Mouse (Mus musculus): ENCODE results near the gene Gm11168. TPM values are rescaled to one million over a fixed set of nuclear protein-coding genes. Genes with fewer than 3 reads are reported as not detected.
"Not testable (repeated sequence)": the region's sequence is repeated elsewhere in the genome, so short reads cannot be mapped to it uniquely, and the experiment has no call there.

Gm11168 gene
- total RNA-seq, 2 experiments from 2014 or later: not detected

- peak; percentile 80 to 85 for DNase-seq (ENCODE audit: low spot score in 2 of 2)
Observed at GRCm38 (mm10) chr9:3023985-3024648, 21.0 kb downstream of the Gm11168 start.

DNA sequence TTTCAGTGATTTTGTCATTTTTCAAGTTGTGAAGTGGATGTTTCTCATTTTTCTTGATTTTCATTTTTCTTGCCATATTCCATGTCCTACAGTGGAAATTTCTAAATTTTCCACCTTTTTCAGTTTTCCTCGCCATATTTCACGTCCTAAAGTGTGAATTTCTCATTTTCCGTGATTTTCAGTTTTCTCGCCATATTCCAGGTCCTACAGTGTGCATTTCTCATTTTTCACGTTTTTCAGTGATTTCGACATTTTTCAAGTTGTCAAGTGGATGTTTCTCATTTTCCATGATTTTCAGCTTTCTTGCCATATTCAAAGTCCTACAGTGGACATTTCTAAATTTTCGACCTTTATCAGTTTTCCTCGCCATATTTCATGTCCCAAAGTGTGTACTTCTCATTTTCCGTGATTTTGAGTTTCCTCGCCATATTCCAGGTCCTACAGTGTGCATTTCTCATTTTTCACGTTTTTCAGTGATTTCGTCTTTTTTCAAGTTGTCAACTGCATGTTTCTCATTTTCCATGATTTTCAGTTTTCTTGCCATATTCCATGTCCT, 21.8 kb downstream of the Gm11168 start, which contains the start of gene Gm10717:
Gene Gm10717 (plus strand): TSS at position 506 of the 556 bp plus-strand sequence.
- peak; percentile 35 to 55 for DNase-seq (ENCODE audit: low spot score in 2 of 2)
- intact Hi-C loops (cut with DNase I): not testable (repeated sequence)

More at GRCm38 (mm10) chr9:3023985-3024648, 21.0 kb downstream of the Gm11168 start:
- intact Hi-C loops (cut with DNase I): not testable (repeated sequence)

- peak; percentile 78 to 84 for DNase-seq (ENCODE audit: low spot score in 2 of 2)
- intact Hi-C loops (cut with DNase I): not testable (repeated sequence)
Observed at GRCm38 (mm10) chr9:3025653-3026052, 22.5 kb downstream of the Gm11168 start.

GRCm38 (mm10) chr9:3026136-3026535, 23.0 kb downstream of the Gm11168 start:
- intact Hi-C loops (cut with DNase I); DNase-seq (ENCODE audit: low spot score in 2 of 2): not testable (repeated sequence)

DNA sequence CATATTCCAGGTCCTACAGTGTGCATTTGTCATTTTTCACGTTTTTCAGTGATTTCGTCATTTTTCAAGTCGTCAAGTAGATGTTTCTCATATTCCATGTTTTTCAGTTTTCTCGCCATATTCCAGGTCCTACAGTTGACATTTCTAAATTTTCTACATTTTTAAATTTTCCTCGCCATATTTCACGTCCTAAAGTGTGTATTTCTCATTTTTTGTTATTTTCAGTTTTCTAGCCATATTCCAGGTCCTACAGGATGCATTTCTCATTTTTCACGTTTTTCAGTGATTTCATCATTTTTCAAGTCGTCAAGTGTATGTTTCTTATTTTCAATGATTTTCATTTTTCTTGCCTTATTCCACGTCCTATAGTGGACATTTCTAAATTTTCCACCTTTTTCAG, 23.6 kb downstream of the Gm11168 start:
- DNase-seq (ENCODE audit: low spot score in 2 of 2); intact Hi-C loops (cut with DNase I): not testable (repeated sequence)

DNA sequence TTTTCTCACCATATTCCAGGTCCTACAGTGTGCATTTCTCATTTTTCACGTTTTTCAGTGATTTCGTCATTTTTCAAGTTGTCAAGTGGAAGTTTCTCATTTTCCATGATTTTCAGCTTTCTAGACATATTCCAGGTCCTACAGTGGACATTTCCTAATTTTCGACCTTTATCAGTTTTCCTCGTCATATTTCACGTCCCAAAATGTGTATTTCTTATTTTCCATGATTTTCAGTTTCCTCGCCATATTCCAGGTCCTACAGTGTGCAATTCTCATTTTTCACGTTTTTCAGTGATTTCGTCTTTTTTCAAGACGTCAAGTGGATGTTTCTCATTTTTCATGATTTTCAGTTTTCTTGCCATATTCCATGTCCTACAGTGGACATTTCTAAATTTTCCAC, 24.1 kb downstream of the Gm11168 start:
- intact Hi-C loops (cut with DNase I); DNase-seq (ENCODE audit: low spot score in 2 of 2): not testable (repeated sequence)

DNA sequence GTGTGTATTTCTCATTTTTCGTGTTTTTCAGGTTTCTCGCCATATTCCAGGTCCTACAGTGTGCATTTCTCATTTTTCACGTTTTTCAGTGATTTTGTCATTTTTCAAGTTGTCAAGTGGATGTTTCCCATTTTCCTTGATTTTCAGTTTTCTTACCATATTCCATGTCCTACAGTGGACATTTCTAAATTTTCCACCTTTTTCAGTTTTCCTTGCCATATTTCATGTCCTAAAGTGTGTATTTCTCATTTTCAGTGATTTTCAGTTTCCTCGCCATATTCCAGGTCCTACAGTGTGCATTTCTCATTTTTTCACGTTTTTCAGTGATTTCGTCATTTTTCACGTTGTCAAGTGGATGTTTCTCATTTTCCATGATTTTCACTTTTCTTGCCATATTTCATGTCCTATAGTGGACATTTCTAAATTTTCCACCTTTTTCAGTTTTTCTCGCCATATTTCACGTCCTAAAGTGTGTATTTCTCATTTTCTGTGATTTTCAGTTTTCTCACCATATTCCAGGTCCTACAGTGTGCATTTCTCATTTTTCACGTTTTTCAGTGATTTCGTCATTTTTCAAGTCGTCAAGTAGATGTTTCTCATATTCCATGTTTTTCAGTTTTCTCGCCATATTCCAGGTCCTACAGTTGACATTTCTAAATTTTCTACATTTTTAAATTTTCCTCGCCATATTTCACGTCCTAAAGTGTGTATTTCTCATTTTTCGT, 26.3 kb downstream of the Gm11168 start:
- peak; percentile 11 to 35 for DNase-seq (ENCODE audit: low spot score in 2 of 2)
- intact Hi-C loops (cut with DNase I): not testable (repeated sequence)

GRCm38 (mm10) chr9:3030677-3031318, 27.7 kb downstream of the Gm11168 start:
- DNase-seq (ENCODE audit: low spot score in 2 of 2); intact Hi-C loops (cut with DNase I): not testable (repeated sequence)

GRCm38 (mm10) chr9:3034299-3034698, 31.2 kb downstream of the Gm11168 start, which contains the start of gene Gm17535:
Gene Gm17535, plus strand, starts transcription at chr9:3034599.
- intact Hi-C loops (cut with DNase I); DNase-seq (ENCODE audit: low spot score in 2 of 2): not testable (repeated sequence)

GRCm38 (mm10) chr9:3036577-3036976, 33.4 kb downstream of the Gm11168 start, which contains the start of gene Gm10715:
Gene Gm10715, plus strand, starts transcription at chr9:3036877.
- DNase-seq (ENCODE audit: low spot score in 2 of 2); intact Hi-C loops (cut with DNase I): not testable (repeated sequence)

- DNase-seq (ENCODE audit: low spot score in 2 of 2); intact Hi-C loops (cut with DNase I): not testable (repeated sequence)
Observed at GRCm38 (mm10) chr9:3038161-3038560, 35.0 kb downstream of the Gm11168 start.

Small RNA genes within 50 kb of the gene (microRNA-seq; reads per million reads assigned to microRNA genes)
- gene Mir101c: 0 reads per million in 2 experiments

Other genes with a start within 250 kb of the Gm11168 start
- not detected for gene Gm10722, start 2.4 kb upstream of the Gm11168 start, total RNA-seq (2021)
- not detected for gene Gm10721, start 9.8 kb downstream of the Gm11168 start, total RNA-seq (2021)
- gene Gm10720, start 12.3 kb downstream of the Gm11168 start, total RNA-seq (2021): not detected
- gene Gm10719, start 14.1 kb downstream of the Gm11168 start, total RNA-seq (2021): not detected
- gene Gm10718, start 20.2 kb downstream of the Gm11168 start, total RNA-seq (2021): 1 to 10 TPM in 1 of 2 experiments, not detected in 1; 1.2 TPM
- gene Gm10717, start 22.1 kb downstream of the Gm11168 start, total RNA-seq (2021): not detected
- gene Gm17535, start 31.3 kb downstream of the Gm11168 start, total RNA-seq (2021): not detected
- gene Gm10715, start 33.5 kb downstream of the Gm11168 start, total RNA-seq (2021): not detected